Mouse (Mus musculus) left cerebral cortex, adult 9 months (tissue): Measurements from ENCODE around the gene H2-M10.6.
"Not testable (repeated sequence)": the region's sequence is repeated elsewhere in the genome, so short reads cannot be mapped to it uniquely, and the experiment has no call there.

ENCODE experiments used
- DNase-seq, 2 experiments: peaks; one replicate each; pipeline ENCODE4 v3.0.0; 2022; ENCODE audit warnings: low spot score in 2 of 2

The H2-M10.6 gene

DNA sequence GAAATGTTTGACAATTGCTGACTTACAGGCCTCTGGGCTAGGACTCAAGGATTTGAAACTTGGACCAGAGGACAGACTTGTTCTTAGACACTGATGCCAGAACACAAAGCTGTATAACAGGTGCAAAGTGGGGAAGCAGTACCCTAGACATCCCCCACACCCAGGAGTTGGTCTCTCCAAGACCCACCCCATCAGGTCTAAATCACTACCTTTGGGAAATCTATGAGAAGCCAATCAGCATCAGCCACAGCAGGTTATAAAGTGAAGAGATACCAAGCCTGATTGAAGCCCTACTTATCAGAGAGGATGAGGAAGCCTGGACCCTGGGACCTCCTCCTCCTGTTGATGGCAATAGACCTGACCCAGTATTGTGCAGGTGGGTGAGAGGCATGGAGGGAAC is at the start of gene H2-M10.6:
Gene H2-M10.6, plus strand, starts transcription at position 301 of the 400 bp plus-strand sequence.
- no peak for DNase-seq

DNA sequence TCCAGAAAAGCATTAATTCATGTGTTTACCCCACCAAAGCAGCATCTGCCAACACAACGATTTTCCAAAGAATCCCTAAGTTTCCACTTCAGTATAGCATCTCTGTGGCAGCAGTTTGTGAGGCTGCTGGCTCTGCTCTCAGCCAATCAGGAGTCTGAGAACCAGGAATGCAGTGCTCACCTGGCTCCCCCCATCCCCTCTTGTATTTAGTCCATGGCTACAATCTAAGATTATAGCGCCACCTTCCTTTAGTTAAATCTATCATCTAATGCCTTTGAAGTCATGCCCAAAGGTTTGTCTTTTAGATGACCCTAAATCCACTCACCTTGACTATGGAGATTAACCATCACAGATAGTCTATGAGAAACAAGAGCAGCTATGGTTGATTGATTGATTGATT is 48.2 kb upstream of the H2-M10.6 start:
- no peak for DNase-seq

DNA sequence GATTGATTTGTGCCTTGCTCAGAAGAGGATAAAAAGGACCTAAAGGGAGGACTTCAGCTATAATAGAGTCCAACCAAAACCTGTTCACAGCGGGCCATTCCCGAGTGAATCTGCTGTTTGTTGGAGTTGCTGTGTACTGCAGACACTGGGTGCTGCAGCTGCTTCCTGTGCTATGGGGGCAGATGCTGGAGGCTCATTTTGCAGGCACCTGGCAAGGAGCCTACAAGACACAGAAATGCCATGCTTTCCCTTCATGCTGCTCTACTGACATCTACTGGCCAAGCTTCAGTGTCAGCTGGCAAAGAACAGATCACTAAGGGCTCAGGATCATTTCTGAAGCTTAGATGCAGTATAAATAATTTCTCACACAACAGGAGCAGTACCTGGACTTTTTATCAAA is 47.7 kb upstream of the H2-M10.6 start:
- peak in 1 of 2 experiments; percentile 47 for DNase-seq

DNA sequence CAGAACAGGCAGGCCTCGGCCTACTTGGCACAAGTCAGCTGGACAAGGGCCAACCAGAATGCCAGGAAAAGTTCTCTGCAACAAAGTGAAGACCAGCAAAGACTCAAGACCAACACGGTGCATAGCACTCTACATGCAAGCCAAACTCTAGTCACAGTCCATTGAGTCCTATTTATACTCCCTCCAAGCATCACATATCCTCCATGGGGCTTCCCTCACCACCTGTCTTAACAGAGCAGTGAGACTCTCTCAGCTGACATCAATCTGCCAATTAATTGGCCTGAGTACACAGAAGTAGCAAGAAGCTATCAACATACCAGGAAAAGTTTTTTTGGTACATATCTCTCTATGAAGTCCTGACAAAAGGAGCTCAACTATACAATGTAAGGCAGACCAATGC is 46.6 kb upstream of the H2-M10.6 start:
- not testable (repeated sequence) for DNase-seq

DNA sequence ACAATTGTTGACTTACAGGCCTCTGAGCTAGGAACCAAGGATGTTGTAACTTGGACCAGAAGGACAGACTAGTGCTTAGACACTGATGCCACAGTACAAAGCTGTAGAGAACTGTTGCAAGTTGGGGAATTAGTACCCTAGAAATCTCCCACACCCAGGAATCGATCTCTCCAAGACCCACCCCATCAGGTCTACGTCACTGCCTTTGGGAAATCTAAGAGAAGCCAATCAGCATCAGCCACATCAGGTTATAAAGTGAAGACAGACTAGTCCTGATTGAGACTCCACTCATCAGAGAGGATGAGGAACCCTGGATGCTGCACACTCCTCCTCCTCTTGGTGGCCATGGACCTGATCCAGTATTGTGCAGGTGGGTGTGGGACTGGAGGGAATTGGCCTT is 39.4 kb upstream of the H2-M10.6 start, which contains the start of gene H2-M10.5:
Gene H2-M10.5, plus strand, starts transcription at position 301 of the 400 bp plus-strand sequence.
- DNase-seq = not testable (repeated sequence)

DNA sequence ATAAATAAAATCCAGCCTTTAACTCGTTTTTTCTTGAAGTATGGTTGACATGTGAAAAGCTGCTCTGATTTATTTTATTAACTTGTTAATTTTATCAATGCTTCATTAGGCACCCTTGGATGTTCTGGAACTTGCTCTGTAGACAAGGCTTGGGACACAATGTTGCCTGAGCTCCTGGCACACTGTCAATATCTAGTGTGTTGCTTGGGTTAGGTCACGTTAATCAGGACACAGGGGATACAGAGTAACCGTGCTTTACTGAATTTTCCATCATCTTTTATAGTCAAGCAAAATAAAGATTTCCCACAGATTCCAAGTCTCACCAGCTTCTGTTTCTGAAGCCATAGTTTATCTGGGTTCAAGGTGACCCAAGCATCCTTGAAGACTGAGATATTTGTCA is 30.4 kb upstream of the H2-M10.6 start:
- no peak for DNase-seq

DNA sequence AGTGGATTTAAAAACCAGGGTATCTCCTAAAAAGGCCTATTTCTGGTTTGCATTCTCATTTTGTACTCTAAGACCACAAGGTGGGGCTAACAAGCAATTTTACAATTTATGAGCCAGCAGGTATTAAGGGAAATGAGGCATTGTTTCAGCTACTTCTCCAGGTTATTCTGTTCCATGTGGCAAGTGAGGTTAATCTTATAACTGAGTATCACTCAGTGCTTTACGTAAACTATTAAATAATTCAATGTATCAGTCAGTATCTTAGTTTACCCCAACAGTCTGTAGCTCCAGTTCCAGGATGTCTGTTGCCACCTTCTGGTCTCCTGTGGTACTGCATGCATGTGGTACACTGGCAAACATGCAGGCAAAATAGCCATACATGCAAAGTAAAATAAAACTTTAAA is 25.5 kb upstream of the H2-M10.6 start:
- peak in 1 of 2 experiments; percentile 37 for DNase-seq

DNA sequence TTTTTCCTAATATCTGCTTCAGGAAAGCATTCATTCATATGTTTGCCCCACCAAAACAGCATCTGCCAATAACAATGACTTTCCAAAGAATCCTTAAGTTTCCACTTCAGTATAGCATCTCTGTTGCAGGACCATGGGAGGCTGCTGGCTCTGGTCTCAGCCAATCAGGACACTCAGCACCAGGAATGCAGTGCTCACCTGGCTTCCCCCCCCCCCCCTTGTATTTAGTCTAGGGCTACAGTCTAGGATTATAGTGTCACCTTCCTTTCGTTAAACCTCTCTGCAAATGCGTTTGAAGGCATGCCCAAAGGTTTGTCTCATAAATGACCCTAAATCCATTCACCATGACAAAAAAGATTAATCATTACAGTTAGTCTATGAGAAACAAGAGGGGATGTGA is 23.6 kb upstream of the H2-M10.6 start:
- no peak for DNase-seq

DNA sequence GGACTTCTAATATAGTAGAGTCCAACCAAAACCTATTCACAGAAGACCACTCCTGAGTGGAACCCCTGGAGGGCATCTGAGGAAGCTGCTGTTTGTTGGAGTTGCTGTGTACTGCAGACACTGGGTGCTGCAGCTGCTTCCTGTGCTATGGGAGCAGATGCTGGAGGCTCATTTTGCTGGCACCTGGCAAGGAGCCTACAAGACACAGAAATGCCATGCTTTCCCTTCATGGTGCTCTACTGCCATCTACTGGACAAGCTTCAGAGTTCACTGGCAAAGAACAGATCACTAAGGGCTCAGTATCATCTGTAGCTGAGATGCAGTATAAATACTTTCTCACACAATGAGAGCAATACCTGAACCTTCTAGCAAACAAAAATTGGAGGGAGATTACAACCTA is 23.2 kb upstream of the H2-M10.6 start:
- DNase-seq = peak; percentile 42 to 88

DNA sequence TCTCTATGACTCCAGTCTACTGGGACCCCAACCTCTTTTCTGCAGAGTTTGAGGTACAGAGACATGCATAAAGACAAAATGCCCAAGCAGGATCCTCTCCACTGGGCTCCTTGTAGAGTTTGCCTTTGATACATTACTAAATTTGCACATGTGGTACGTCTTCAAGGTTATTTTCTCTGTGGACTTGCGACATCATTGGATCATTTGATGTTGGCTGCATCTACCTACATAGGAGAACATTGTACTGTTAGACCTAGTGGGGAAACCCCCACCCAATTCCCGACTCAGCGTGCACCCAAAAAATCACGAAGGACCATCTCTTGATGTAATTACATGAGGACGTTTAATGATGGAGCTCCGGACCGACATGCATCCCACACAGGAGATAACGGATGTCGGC is 12.5 kb upstream of the H2-M10.6 start:
- no peak for DNase-seq

DNA sequence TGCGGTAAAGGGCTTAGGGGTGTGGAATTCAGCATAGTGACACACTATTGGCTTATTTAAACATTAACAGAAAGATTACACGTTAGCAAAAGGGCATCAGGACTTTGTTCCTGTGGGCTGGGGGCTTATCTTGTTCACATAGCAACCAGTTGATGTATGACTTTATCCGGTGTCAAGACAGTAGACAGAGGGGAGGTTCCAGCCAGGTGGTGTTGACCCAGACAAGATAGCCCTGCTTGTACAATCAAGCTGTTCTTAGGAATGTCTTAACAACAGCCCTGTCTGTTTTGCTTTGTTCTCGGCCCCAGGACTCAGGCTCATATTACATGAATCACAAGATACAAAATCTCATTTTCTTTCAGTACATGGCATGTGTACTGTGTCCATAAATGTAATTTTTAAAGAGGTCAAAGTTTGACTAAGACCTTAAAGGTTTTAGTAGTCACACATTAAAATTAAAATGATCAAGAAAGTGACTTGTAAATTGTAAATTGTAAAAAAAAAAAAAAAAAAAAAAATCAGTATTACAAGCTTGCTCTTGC is 12.0 kb upstream of the H2-M10.6 start:
- not testable (repeated sequence) for DNase-seq

DNA sequence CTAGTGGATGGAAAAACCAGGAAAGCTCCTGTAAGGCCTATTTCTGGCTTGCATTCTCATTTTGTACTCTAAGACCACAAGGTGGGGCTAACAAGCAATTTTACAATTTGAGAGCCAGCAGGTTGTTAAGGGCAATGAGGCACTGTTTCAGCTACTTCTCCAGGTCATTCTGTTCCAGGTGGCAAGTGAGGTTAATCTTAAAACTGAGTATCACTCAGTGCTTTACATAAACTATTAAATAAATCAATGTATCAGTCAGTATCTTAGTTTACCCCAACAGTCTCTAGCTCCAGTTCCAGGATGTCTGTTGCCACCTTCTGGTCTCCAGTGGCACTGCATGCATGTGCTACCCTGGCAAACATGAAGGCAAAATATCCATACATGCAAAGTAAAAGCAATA is 12.0 kb downstream of the H2-M10.6 start:
- DNase-seq = peak in 1 of 2 experiments; percentile 46

DNA sequence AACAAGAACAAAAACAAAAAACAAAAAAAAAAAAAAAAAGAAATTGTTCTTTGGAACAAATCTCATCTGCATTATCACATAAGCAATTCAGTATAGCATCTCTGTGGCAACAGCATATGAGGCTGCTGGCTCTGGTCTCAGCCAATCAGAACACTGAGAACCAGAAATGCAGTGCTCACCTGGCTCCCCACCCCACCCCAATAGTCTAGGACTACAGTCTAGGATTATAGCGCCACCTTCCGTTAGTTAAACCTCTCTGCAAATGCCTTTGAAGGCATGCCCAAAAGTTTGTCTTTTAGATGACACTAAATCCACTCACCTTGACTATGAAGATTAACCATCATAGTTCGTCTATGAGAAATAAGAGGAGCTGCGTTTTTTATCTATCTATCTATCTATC is 13.6 kb downstream of the H2-M10.6 start:
- no peak for DNase-seq

DNA sequence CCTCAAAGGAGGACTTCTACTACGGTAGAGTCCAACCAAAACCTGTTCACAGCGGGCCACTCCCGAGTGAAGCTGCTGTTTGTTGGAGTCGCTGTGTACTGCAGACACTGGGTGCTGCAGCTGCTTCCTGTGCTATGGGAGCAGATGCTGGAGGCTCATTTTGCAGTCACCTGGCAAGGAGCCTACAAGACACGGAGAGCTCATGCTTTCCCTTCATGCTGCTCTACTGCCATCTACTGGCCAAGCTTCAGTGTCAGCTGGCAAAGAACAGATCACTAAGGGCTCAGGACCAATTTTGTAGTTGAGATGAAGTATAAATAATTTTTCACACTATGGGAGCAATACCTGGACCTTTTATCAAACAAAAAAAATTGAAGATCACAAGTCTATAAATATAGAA is 14.0 kb downstream of the H2-M10.6 start:
- peak; percentile 63 to 91 for DNase-seq

DNA sequence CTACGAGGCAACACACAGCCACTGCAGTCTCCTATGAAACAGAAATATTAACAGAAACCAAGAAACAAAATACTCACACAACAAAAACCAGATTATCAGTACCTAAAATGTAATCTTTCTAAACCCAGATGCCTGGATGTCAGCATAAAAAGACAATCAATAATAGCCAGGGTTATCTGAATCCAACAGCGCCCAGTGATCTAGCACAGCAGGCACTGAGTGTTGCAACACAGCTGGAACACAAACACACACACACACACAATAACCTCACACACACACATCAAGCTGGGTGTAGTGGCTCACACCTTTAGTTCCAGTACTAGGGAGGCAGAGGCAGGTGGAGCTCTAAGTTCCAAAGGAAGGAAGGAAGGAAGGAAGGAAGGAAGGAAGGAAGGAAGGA is 16.5 kb downstream of the H2-M10.6 start:
- no peak for DNase-seq

DNA sequence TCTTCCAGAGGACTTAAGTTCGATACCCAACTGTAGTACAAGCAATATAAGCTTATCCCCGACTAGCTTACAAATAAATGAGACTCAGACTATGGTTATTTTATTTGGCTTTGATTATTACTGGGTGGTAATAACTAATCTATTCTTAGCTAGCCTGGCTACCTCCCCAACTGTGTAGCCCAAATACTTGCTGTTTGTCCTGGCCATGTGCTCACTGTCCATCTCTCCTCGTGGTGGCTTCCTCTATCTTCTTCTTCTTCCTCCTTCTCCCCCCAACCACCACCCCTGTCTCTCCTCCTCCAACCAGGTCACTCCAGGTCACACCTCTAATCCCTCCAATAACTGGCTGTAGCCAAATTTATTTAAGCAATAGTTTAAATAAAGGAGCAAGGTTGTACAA is 18.5 kb downstream of the H2-M10.6 start:
- no peak for DNase-seq

DNA sequence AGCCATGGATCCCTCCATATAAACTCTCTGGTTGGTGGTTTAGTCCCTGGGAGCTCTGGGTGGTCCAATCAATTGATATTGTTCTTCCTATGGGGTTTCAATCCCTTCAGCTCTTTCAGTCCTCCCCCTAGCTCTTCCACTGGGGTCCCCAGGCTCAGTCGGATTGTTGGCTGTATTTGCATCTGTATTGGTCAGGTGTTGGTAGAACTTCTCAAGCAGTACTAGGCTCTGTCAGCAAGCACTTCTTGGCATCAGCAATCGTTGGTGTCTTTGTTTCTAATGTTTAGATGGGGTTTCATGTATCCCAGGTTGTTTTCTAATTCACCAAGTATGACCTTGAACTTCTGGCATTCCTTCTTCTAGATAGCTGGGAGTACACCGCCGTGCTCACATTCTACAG is 20.7 kb downstream of the H2-M10.6 start:
- no peak for DNase-seq

DNA sequence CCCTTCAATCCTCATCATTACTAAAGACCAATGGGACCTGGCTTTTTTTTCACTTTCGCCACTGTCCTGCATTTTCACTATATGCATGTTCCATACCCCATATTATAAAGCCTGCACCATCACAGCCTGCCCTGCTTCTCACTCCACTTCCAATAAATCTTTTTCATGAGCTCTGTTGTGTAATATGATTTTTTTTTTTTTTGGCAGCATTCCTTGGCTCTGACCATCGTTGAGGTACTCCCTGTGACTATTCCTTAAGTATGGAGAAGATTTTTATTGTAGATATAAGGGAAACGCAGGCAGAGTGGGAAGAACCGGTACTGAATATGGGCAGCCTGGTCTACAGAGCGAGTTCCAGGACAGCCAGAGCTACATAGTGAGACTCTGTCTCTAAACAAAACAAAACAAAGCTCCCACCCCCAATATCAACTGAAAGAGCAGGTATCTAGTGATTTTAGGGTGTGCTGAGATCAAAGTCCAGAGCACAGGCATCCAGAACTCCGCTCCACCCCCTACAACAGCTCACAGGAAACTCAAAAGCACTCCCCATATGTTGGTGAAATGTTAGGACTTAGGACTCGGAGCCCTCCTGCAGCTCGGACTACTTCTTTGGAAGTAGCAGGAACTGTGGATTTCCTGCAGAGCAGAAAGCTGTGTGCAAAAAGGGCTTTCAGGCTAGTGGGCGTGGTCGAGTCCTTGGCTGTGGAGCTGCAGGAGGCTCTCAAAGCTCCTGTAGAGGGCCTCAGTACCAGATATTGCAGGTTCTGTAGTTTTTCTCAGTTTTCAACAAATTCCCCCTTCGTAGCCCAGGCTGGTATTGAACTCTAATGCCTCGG is 23.8 kb downstream of the H2-M10.6 start:
- peak in 1 of 2 experiments; percentile 64 for DNase-seq

DNA sequence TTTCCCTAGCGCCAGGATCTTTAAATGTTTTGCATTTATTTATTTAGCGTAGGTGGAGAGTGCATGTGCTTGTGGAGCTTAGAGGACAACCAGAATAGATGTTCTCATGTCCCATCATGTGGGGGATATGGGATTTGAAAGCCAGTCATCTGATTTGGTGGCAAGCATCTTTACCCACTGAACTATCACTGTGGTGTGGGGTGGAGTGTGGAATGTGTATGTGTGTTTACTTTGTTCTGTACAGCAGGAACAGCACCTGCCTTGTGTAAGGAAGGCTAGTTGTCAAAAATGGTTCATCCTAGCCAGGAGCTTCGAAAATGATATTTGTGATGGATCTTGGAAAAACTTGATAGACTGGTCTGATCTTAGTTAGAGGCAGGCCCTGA is 24.4 kb downstream of the H2-M10.6 start:
- DNase-seq = peak in 1 of 2 experiments; percentile 7

DNA sequence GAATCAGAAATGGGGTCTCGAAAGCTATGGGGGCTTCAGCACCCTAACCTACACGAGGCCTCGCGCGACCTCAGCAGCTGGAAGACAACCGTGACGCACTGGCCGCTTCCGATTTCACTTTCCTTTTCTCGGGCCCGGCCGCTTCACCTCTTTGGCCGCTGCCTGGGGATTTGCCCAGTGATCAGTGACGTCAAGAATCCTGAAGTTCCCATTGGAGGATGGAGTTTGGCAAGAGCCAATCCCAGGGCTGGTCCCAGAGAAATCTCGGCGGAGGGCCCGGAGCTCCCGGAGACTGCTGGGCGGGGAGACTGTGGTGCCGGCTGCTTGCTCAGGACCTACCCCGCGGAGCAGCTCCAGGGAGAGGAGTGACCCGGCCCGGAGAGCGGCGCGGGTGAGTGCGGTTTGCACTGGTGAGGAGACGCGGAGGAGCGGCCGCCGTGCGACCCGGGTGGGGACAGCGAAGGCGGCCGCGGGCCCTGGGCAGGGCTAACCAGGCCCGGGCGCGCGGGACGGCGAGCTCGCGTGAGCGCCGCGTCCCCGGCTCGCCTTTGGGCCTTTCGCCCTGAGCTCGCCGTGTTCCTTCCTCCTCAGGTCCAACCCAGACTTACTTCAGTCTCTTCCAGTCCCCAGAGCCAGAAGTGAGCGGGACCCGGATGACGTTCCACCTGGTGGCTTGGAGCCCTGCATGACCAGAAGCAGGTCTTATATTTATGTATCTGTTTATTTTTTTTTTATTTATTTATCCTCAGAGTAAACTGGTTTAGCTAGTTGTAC is 25.1 kb downstream of the H2-M10.6 start, which contains the start of gene Trim26:
Gene Trim26, plus strand, starts transcription at position 261 of the 774 bp plus-strand sequence.
- peak; percentile 89 to 98 for DNase-seq

DNA sequence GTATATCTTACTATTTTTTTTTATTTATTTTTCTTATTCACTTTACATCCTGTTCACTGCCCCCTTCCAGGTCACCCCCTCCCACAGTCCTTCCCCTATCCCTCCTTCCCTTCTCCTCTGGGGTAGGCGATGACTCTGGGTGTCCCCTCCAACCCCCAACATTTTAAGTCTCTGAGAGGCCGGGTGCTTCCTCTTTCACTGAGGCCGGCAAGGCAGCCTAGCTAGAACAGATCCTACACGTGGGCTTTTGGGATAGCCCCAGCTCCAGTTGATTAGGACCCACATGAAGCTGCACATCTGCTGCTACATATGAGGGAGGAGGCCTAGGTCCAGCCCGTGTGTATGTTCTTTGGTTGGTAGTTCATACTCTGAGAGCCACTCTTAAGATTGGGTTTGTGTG is 27.0 kb downstream of the H2-M10.6 start:
- DNase-seq = no peak

DNA sequence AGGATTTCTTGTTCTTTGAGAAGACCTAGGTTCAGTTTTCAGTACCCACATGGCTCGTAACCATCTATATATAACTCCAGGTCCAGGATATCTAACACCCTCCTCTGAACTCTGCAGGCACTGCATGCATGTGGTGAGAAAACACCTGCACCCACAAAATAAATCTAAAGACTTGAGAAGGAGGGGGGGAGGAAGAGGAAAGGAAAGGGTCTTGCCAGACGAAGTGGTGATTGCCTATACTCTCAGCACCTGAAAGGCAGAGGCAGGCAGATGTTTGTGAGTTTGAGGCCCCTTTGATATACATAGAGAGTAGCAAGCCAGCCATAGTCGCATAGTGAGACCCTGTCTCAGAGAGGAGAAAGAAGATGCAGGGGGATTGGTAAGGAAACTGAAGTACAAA is 28.0 kb downstream of the H2-M10.6 start:
- DNase-seq = no peak
